Mouse (Mus musculus): ENCODE results near the gene Trp53i11.

DNA sequence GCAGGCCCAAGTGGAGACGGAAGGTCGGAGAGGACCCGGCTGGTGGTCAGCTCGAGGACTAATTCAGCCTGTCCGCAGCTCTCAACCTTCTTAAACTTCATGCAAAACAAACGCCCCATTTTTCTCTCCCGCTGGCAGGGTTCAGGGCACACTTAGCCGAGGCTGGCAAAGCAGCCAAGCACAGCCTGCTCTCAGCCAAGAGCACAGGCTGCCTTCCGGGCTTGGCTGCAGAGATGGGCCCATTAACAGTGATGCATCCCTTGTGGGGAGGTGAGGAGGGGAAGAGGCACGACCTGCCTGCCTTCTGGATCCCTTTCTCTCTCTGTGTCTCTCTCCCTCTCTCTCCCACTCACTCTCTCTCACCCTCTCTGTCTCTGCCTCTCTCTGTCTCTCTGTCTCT is 28.4 kb downstream of the Trp53i11 start:
- TF ChIP-seq E2F4 (IDR thresholded peaks at IDR 0.05; ENCODE audit: insufficient replicate concordance, low read depth, low read length) (no peak), POLR2A (IDR thresholded peaks at IDR 0.05; ENCODE audit: low read depth, low read length) (no peak), EP300 (IDR thresholded peaks at IDR 0.05; ENCODE audit: low read length) (no peak), KAT2A (IDR thresholded peaks at IDR 0.05; ENCODE audit: insufficient replicate concordance, low read length) (no peak), POLR2AphosphoS2 (IDR thresholded peaks at IDR 0.05; ENCODE audit: low read depth, low read length) (no peak), CTCF (conservative IDR thresholded peaks at IDR 0.05 in 1 of 2, IDR thresholded peaks at IDR 0.05 in 1 of 2; ENCODE audit: low read depth in 2 of 2, low read length in 2 of 2) (no peak), JUND (conservative IDR thresholded peaks at IDR 0.05; ENCODE audit: low read depth, low read length) (no peak)

All from CH12.LX (cell line).